ENCODE assay signal across 8 mouse cellular contexts in the genomic region with DNA sequence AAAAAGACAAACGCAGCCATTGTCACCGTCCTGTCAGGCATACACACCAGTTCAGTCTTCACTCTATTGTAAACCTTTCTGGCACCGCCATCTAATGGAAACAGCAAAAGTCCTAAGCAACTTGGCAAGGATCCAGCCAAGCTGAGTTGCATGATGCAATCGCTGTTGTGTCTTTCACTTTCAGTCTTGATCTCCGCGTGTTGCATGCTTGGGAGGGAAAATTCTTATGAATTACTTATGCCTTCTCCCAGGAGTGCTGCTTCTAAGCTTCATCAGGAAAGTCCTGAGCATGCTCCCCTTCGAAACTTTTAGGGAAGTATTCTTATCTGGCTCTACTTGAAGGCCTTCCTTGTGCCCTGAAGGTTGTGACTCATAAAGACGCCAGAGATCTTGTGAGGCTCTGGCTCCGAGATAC. TPM values are rescaled to one million over a fixed set of nuclear protein-coding genes. Genes with fewer than 3 reads are reported as not detected.
DNase-seq lines count a peak whose midpoint lies in the region; ATAC-seq and TF ChIP-seq lines count a peak whose summit lies in the region.

No protein-coding gene starts in this region.

- TF ChIP-seq EP300 in MEL (IDR thresholded peaks at IDR 0.05; ENCODE audit: low read depth in 1 of 2, low read length in 2 of 2), result peak; percentile 32 to 69; a peak in 2 of 4 replicates

- TF ChIP-seq CTCF in left cerebral cortex, adult 2 months (IDR thresholded peaks at IDR 0.05), result no peak
- TF ChIP-seq CTCF in MEL (IDR thresholded peaks at IDR 0.05 in 2 of 3, conservative IDR thresholded peaks at IDR 0.05 in 1 of 3; ENCODE audit: control insufficient read depth in 1 of 3, insufficient read depth in 1 of 3, low read depth in 2 of 3, low read length in 3 of 3, poor library complexity in 1 of 3, severe bottlenecking in 1 of 3), result peak in 1 of 3 experiments; percentile 10; a peak in 1 of 6 replicates
- no peak for TF ChIP-seq CTCF in brain, embryonic 14.5 days (IDR thresholded peaks at IDR 0.05; ENCODE audit: borderline replicate concordance, extremely low read depth, insufficient read depth, insufficient read length)

- peak overlapping the region; percentile 68 for H3K9ac ChIP-seq in MEL (ENCODE audit: control insufficient read depth, low read depth, low read length, poor library complexity, severe bottlenecking)
- no peak overlapping the region for H3K9ac ChIP-seq in hindbrain, embryonic 11.5 days (ENCODE audit: low read depth, low read length)

- H3K4me2 ChIP-seq in hindbrain, embryonic 11.5 days (replicated peaks; ENCODE audit: low read depth, low read length), result no peak overlapping the region

- TF ChIP-seq RAD21 in MEL (IDR thresholded peaks at IDR 0.05; ENCODE audit: low read depth, low read length), result no peak; the same call in 1 of the 2 replicates

- peak overlapping the region; percentile 11; the same call in 1 of the 2 replicates for H3K4me3 ChIP-seq in left cerebral cortex, adult 2 months
- H3K4me3 ChIP-seq in MEL (ENCODE audit: control insufficient read depth in 1 of 2, insufficient read depth in 1 of 2, low read depth in 2 of 2, low read length in 2 of 2), result peak overlapping the region; percentile 49 to 52
- H3K4me3 ChIP-seq in hindbrain, embryonic 11.5 days (ENCODE audit: low read depth, low read length), result no peak overlapping the region

- H3K36me3 ChIP-seq in MEL (ENCODE audit: control insufficient read depth in 1 of 2, insufficient read depth in 2 of 2, low read length in 2 of 2), result peaks cover 0 to 8% of the 10 kb centered on the region in 2 experiments; a peak in 2 of 4 replicates
- H3K36me3 ChIP-seq in hindbrain, embryonic 11.5 days (ENCODE audit: control insufficient read depth, insufficient read depth, low read length), result no peaks in the 10 kb centered on the region

- intact Hi-C loops in left cerebral cortex, adult 2 months (cut with DNase I), result no loop called here

- no peaks in the 10 kb centered on the region for H3K27me3 ChIP-seq in MEL (ENCODE audit: control insufficient read depth in 1 of 2, insufficient read depth in 2 of 2, low read length in 2 of 2)
- H3K27me3 ChIP-seq in hindbrain, embryonic 11.5 days (ENCODE audit: control insufficient read depth, insufficient read depth, low read length), result no peaks in the 10 kb centered on the region; the same call in 1 of the 2 replicates

- TF ChIP-seq POLR2A in MEL (IDR thresholded peaks at IDR 0.05; ENCODE audit: control insufficient read depth in 1 of 2, insufficient read depth in 1 of 2, low read depth in 1 of 2, low read length in 2 of 2, poor library complexity in 1 of 2), result peak in 1 of 2 experiments; percentile 28; a peak in 1 of 4 replicates
- no peak for TF ChIP-seq POLR2A in brain, embryonic 14.5 days (IDR thresholded peaks at IDR 0.05; ENCODE audit: borderline replicate concordance, extremely low read depth, insufficient read depth, insufficient read length, poor library complexity, severe bottlenecking)

- WGBS in hindbrain, embryonic 11.5 days, result 81% methylated on average over 9 of the region's 9 CpGs

- H3K27ac ChIP-seq in left cerebral cortex, adult 2 months, result no peak overlapping the region
- H3K27ac ChIP-seq in MEL (ENCODE audit: control insufficient read depth, low read depth, low read length), result peak overlapping the region; percentile 73
- no peak overlapping the region for H3K27ac ChIP-seq in hindbrain, embryonic 11.5 days (ENCODE audit: low read depth, low read length)

- H3K9me3 ChIP-seq in MEL (replicated peaks; ENCODE audit: insufficient read depth, low read length), result no peaks in the 10 kb centered on the region
- H3K9me3 ChIP-seq in hindbrain, embryonic 11.5 days (ENCODE audit: control insufficient read depth, low read length), result no peaks in the 10 kb centered on the region

- H3K79me2 ChIP-seq in MEL (ENCODE audit: control insufficient read depth, insufficient read depth, low read length, poor library complexity), result no peaks in the 10 kb centered on the region

- ATAC-seq in hindbrain, embryonic 11.5 days (ENCODE audit: low FRiP score), result no peak

- no peak for DNase-seq in left cerebral cortex, adult 2 months (ENCODE audit: extremely low spot score in 1 of 2, low spot score in 2 of 2)
- no peak for DNase-seq in left cerebral cortex, adult 18-20 months (ENCODE audit: low spot score in 2 of 2)
- peak; percentile 93 for DNase-seq in MEL (ENCODE audit: low read depth, low spot score)
- DNase-seq in brain, embryonic 14.5 days (ENCODE audit: low read depth), result peak; percentile 79
- peak; percentile 27 to 30 for DNase-seq in kidney, postnatal 36 days
- DNase-seq in skeletal muscle tissue, adult 2 months (ENCODE audit: low read depth, low spot score), result peak; percentile 44
- no peak for DNase-seq in hindbrain, embryonic 11.5 days (ENCODE audit: low spot score)
- no peak for DNase-seq in liver

- H3K4me1 ChIP-seq in MEL (ENCODE audit: control insufficient read depth in 1 of 2, insufficient read depth in 2 of 2, low read length in 2 of 2), result peaks cover 3 to 11% of the 10 kb centered on the region in 2 experiments; a peak in 3 of 4 replicates
- no peaks in the 10 kb centered on the region for H3K4me1 ChIP-seq in hindbrain, embryonic 11.5 days (replicated peaks; ENCODE audit: control insufficient read depth, insufficient read depth, low read length)

TF ChIP-seq in MEL, 35 proteins besides CTCF, POLR2A, EP300 and RAD21 (continues in another document):
- TF ChIP-seq SIN3A (IDR thresholded peaks at IDR 0.05; ENCODE audit: low read length) (peak; percentile 88), BHLHE40 (IDR thresholded peaks at IDR 0.05; ENCODE audit: borderline replicate concordance, low read depth, low read length) (no peak; the same call in 1 of the 2 replicates), MAX (IDR thresholded peaks at IDR 0.05; ENCODE audit: low read length) (peak; percentile 93), ZC3H11A (IDR thresholded peaks at IDR 0.05; ENCODE audit: low read depth, low read length) (no peak), NRF1 (IDR thresholded peaks at IDR 0.05; ENCODE audit: insufficient read depth, low read depth, low read length, poor library complexity, severe bottlenecking) (peak; percentile 72), ZMIZ1 (IDR thresholded peaks at IDR 0.05; ENCODE audit: low read depth, low read length) (no peak), E2F4 (IDR thresholded peaks at IDR 0.05; ENCODE audit: borderline replicate concordance, low read depth, low read length) (0 out of 2 replicates have a peak, but pooled peaks have one; percentile 45), UBTF (IDR thresholded peaks at IDR 0.05; ENCODE audit: borderline replicate concordance, insufficient read depth, low read depth, low read length) (no peak), TAL1 (IDR thresholded peaks at IDR 0.05; ENCODE audit: low read length) (peak; percentile 10; the same call in 1 of the 2 replicates), CHD1 (IDR thresholded peaks at IDR 0.05; ENCODE audit: low read depth, low read length) (no peak), MXI1 (IDR thresholded peaks at IDR 0.05; ENCODE audit: low read depth, low read length) (peak; percentile 92), USF2 (IDR thresholded peaks at IDR 0.05; ENCODE audit: borderline replicate concordance in 1 of 2, insufficient read depth in 1 of 2, low read depth in 1 of 2, low read length in 2 of 2) (no peak), ELF1 (IDR thresholded peaks at IDR 0.05; ENCODE audit: low read depth, low read length) (0 out of 2 replicates have a peak, but pooled peaks have one; percentile 10), MYC (IDR thresholded peaks at IDR 0.05; ENCODE audit: low read depth, low read length) (peak; percentile 96), JUND (IDR thresholded peaks at IDR 0.05; ENCODE audit: low read depth, low read length) (0 out of 2 replicates have a peak, but pooled peaks have one; percentile 63), CHD2 (IDR thresholded peaks at IDR 0.05; ENCODE audit: low read length) (no peak), HCFC1 (IDR thresholded peaks at IDR 0.05; ENCODE audit: low read depth, low read length) (peak; percentile 68), POLR2AphosphoS5 (IDR thresholded peaks at IDR 0.05; ENCODE audit: borderline replicate concordance, low read depth, low read length) (no peak), SMC3 (IDR thresholded peaks at IDR 0.05; ENCODE audit: low read depth, low read length) (no peak), ETS1 (IDR thresholded peaks at IDR 0.05; ENCODE audit: low read depth, low read length) (peak; percentile 97), MAZ (IDR thresholded peaks at IDR 0.05; ENCODE audit: low read depth, low read length) (peak; percentile 46; the same call in 1 of the 2 replicates), GATA1 (IDR thresholded peaks at IDR 0.05; ENCODE audit: low read depth, low read length) (peak; percentile 89), ZKSCAN1 (IDR thresholded peaks at IDR 0.05; ENCODE audit: low read depth, low read length) (0 out of 2 replicates have a peak, but pooled peaks have one; percentile 7), MEF2A (IDR thresholded peaks at IDR 0.05; ENCODE audit: extremely low read depth, insufficient replicate concordance, low read depth, low read length, poor library complexity, severe bottlenecking) (no peak), GABPA (IDR thresholded peaks at IDR 0.05; ENCODE audit: low read depth, low read length) (no peak), POLR2AphosphoS2 (IDR thresholded peaks at IDR 0.05; ENCODE audit: low read length) (no peak; the same call in 1 of the 2 replicates), RCOR1 (IDR thresholded peaks at IDR 0.05; ENCODE audit: low read depth, low read length) (0 out of 2 replicates have a peak, but pooled peaks have one; percentile 9), MAFK (IDR thresholded peaks at IDR 0.05; ENCODE audit: borderline replicate concordance, low read depth, low read length) (no peak), TBP (IDR thresholded peaks at IDR 0.05; ENCODE audit: low read depth, low read length) (0 out of 2 replicates have a peak, but pooled peaks have one; percentile 17), KAT2A (conservative IDR thresholded peaks at IDR 0.05; ENCODE audit: low read depth, low read length) (no peak; the same call in 1 of the 2 replicates), USF1 (IDR thresholded peaks at IDR 0.05; ENCODE audit: low read depth, low read length) (peak; percentile 49; the same call in 1 of the 2 replicates), NELFE (IDR thresholded peaks at IDR 0.05; ENCODE audit: low read depth, low read length) (no peak; the same call in 1 of the 2 replicates)

RNA-seq across cellular contexts. Expression of gene Slc7a1, which starts 19.4 kb away (rescaled TPM):
- 10 to 100 TPM; 27.3 to 28.7 TPM for total RNA-seq in left cerebral cortex, adult 2 months (2021)
- total RNA-seq in left cerebral cortex, adult 18-20 months (2021), result 10 to 100 TPM; 27.6 to 29.3 TPM
- total RNA-seq in MEL (2012; rRNA removed), result 64.1 and 90.2 TPM in 2 replicates
- 100 to 1,000 TPM in 1 of 2 experiments, 10 to 100 TPM in 1; 80.9 to 133 TPM for polyA plus RNA-seq in MEL (2012; ENCODE audit: insufficient read depth in 1 of 2, insufficient read length in 2 of 2, low read depth in 1 of 2, low replicate concordance in 2 of 2, missing spikeins in 1 of 2)
- 11.5 and 24.3 TPM in 2 replicates for polyA plus RNA-seq in brain, embryonic 14.5 days (2012; rRNA removed)
- polyA plus RNA-seq in hindbrain, embryonic 11.5 days (2014; fragmentation: Nextera tagmentation; extraction: Ambion mirVana), result 16.9 and 20.9 TPM in 2 replicates

Comparison
In these comparisons a context has a peak if more than half of its experiments do, and no peak if none do; other contexts are left out.
1. DNase-seq: peak in MEL (single experiment), brain, embryonic 14.5 days (single experiment), kidney, postnatal 36 days (2 of 2) and skeletal muscle tissue, adult 2 months (single experiment); none in left cerebral cortex, adult 2 months (0 of 2), left cerebral cortex, adult 18-20 months (0 of 2), hindbrain, embryonic 11.5 days (single experiment) and liver (single experiment).